Mouse (Mus musculus): Measurements from ENCODE around the gene Gm29609.

DNA sequence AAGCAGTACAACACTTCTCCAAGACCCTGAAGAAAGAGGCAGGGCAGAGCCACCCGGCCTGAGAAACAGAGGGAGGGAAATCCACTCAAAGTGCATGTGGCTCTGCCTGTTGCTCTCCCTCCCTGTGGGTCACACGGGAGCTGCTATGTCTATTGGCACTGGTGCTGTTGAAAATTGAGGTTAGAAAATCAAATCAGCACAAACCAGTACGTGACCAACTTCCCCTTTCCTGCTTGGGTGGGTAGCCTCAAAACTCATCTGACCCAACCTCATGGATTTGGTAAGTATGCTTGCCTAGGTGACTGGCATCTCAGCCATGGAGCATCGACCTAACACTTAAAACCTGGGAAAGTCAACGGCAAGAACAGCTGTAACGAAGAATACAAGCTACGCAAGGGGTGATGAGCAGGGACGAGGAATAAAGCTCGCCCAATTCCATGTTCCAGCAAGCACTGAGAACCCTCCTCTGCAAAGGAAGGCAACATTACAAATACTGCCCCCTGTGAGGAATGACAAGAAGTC lies 73.8 kb downstream of the Gm29609 start, which contains the start of gene Dnajc5g:
- TF ChIP-seq CTCF (conservative IDR thresholded peaks at IDR 0.05; ENCODE audit: insufficient read depth, insufficient read length, low read depth, low read length) (no peak), POLR2A (IDR thresholded peaks at IDR 0.05; ENCODE audit: low read depth, low read length) (no peak)

Data from kidney, adult 2 months (tissue).